Mouse (Mus musculus) liver, postnatal 0 days (tissue): ENCODE data around the gene Pkd1l2. TPM values are rescaled to one million over a fixed set of nuclear protein-coding genes. Genes with fewer than 3 reads are reported as not detected.

Experiments used
- ATAC-seq: fragments of 200-750 bp; cut with Nextera tagmentation; 2 replicates; pipeline ENCODE4 v1.8.0; 2017; ENCODE audit warnings: mild to moderate bottlenecking, moderate library complexity
- DNase-seq: peaks from one replicate; pipeline ENCODE4 v3.0.0-alpha.2; 2016
- H3K27ac ChIP-seq: fragments of 300-500 bp; sonication (generic); 2 replicates; pipeline ENCODE4 v1.5.1; 2014; ENCODE audit warnings: antibody characterized with exemption, moderate library complexity, mild to moderate bottlenecking, low read depth
- H3K27me3 ChIP-seq: fragments of 300-500 bp; sonication (generic); 2 replicates; pipeline ENCODE4 v1.6.1; 2014; ENCODE audit warnings: low read length, control low read depth, mixed read lengths; ENCODE audit not compliant: insufficient read depth
- H3K36me3 ChIP-seq: fragments of 300-500 bp; sonication (generic); replicated peaks from 2 replicates; pipeline ENCODE4 v1.6.1; 2014; ENCODE audit warnings: mild to moderate bottlenecking, control low read depth, low read length, moderate library complexity, mixed read lengths; ENCODE audit not compliant: insufficient read depth
- H3K4me1 ChIP-seq: fragments of 300-500 bp; sonication (generic); 2 replicates; pipeline ENCODE4 v1.6.1; 2014; ENCODE audit warnings: antibody characterized with exemption, mild to moderate bottlenecking, control low read depth; ENCODE audit not compliant: insufficient read depth
- H3K4me2 ChIP-seq: fragments of 300-500 bp; sonication (generic); 2 replicates; pipeline ENCODE4 v1.6.1; 2014; ENCODE audit warnings: low read depth, mild to moderate bottlenecking, low read length, moderate library complexity, mixed read lengths
- H3K4me3 ChIP-seq: fragments of 300-500 bp; sonication (generic); 2 replicates; pipeline ENCODE4 v1.5.1; 2014; ENCODE audit warnings: low read depth, low read length
- H3K9ac ChIP-seq: fragments of 300-500 bp; sonication (generic); replicated peaks from 2 replicates; pipeline ENCODE4 v1.6.1; 2014; ENCODE audit warnings: mild to moderate bottlenecking, moderate library complexity
- H3K9me3 ChIP-seq: fragments of 300-500 bp; sonication (generic); 2 replicates; pipeline ENCODE4 v1.6.1; 2016; ENCODE audit warnings: mild to moderate bottlenecking, control low read depth, low read length, mixed read lengths
- CTCF ChIP-seq: sonication (generic); IDR thresholded peaks from 2 replicates; pipeline ENCODE4 v1.5.1; 2016; ENCODE audit warnings: antibody characterized with exemption, low read depth
- EP300 ChIP-seq: IDR thresholded peaks from 2 replicates; pipeline ENCODE4 v1.6.1; 2016; ENCODE audit warnings: antibody characterized with exemption, low read depth, mild to moderate bottlenecking
- WGBS: fragments of 180-500 bp; shearing (Covaris S2); extraction: QIAGEN DNeasy Blood & Tissue Kit; methylation state at CpG from one replicate; pipeline ENCODE4 v1.1.7; 2014; ENCODE audit not compliant: insufficient replicate concordance; 5-methylcytosine and 5-hydroxymethylcytosine counted together
- polyA plus RNA-seq: library from polyadenylated mRNA; unstranded; fragments of >200 nt; fragmentation: Nextera tagmentation; extraction: Ambion mirVana; gene quantifications from 2 replicates; pipeline ENCODE4 v1.2.1, GENCODE M21; 2015

Pkd1l2 gene
- polyA plus RNA-seq, 1 experiment from 2014 or later: 0.06 TPM

- ATAC-seq (no peak), DNase-seq (no peak)
- no peaks in the 10 kb centered on the region for H3K9me3 ChIP-seq
- no peak overlapping the region for H3K27ac ChIP-seq
- H3K4me2 ChIP-seq: no peak overlapping the region
- TF ChIP-seq CTCF (no peak), EP300 (no peak)
- H3K4me1 ChIP-seq: no peaks in the 10 kb centered on the region
- H3K9ac ChIP-seq: no peak overlapping the region
- H3K4me3 ChIP-seq: no peak overlapping the region
- no peaks in the 10 kb centered on the region for H3K36me3 ChIP-seq
- H3K27me3 ChIP-seq: no peaks in the 10 kb centered on the region
- WGBS: 56% methylated on average over 6 of the region's 6 CpGs
Measured at GRCm38 (mm10) chr8:117031476-117031875, 50.8 kb downstream of the Pkd1l2 start.

GRCm38 (mm10) chr8:117028686-117029085, 53.6 kb downstream of the Pkd1l2 start:
- 92% methylated on average over 10 of the region's 10 CpGs for WGBS
- no peak overlapping the region for H3K4me2 ChIP-seq
- ATAC-seq (no peak), DNase-seq (no peak)
- no peak overlapping the region for H3K4me3 ChIP-seq
- TF ChIP-seq CTCF: no peak
- TF ChIP-seq EP300: no peak
- H3K27ac ChIP-seq: no peak overlapping the region
- H3K27me3 ChIP-seq: no peaks in the 10 kb centered on the region
- no peaks in the 10 kb centered on the region for H3K4me1 ChIP-seq
- H3K9me3 ChIP-seq: no peaks in the 10 kb centered on the region
- H3K9ac ChIP-seq: no peak overlapping the region
- H3K36me3 ChIP-seq: no peaks in the 10 kb centered on the region

GRCm38 (mm10) chr8:117027601-117028000, 54.6 kb downstream of the Pkd1l2 start:
- H3K9ac ChIP-seq: no peak overlapping the region
- no peaks in the 10 kb centered on the region for H3K27me3 ChIP-seq
- no peak for TF ChIP-seq CTCF
- TF ChIP-seq EP300: no peak
- H3K4me1 ChIP-seq: no peaks in the 10 kb centered on the region
- DNase-seq (no peak), ATAC-seq (no peak)
- H3K9me3 ChIP-seq: no peaks in the 10 kb centered on the region
- no peak overlapping the region for H3K4me2 ChIP-seq
- H3K4me3 ChIP-seq: no peak overlapping the region
- no peak overlapping the region for H3K27ac ChIP-seq
- H3K36me3 ChIP-seq: no peaks in the 10 kb centered on the region
- WGBS: 72% methylated on average over 5 of the region's 5 CpGs

GRCm38 (mm10) chr8:117022297-117022993, 59.8 kb downstream of the Pkd1l2 start:
- TF ChIP-seq EP300: no peak
- peak; percentile 18; the same call in 1 of the 2 replicates for TF ChIP-seq CTCF
- no peak overlapping the region for H3K27ac ChIP-seq
- no peaks in the 10 kb centered on the region for H3K9me3 ChIP-seq
- H3K9ac ChIP-seq: no peak overlapping the region
- H3K27me3 ChIP-seq: no peaks in the 10 kb centered on the region
- H3K4me1 ChIP-seq: no peaks in the 10 kb centered on the region
- DNase-seq: no peak
- no peak for ATAC-seq
- H3K4me3 ChIP-seq: no peak overlapping the region
- H3K36me3 ChIP-seq: no peaks in the 10 kb centered on the region
- 69% methylated on average over 1 of the region's 1 CpGs for WGBS
- no peak overlapping the region for H3K4me2 ChIP-seq

GRCm38 (mm10) chr8:117019323-117020275, 62.6 kb downstream of the Pkd1l2 start:
- Histone ChIP-seq H3K4me3 (no peak overlapping the region), H3K4me1 (no peaks in the 10 kb centered on the region), H3K36me3 (no peaks in the 10 kb centered on the region), H3K9me3 (no peaks in the 10 kb centered on the region), H3K27me3 (0 out of 2 replicates have a peak, but pooled peaks cover 3% of the 10 kb centered on the region), H3K4me2 (no peak overlapping the region), H3K27ac (no peak overlapping the region), H3K9ac (no peak overlapping the region)
- no peak for DNase-seq
- TF ChIP-seq EP300: no peak
- 76% methylated on average over 18 of the region's 18 CpGs for WGBS
- ATAC-seq: no peak

- WGBS: 78% methylated on average over 4 of the region's 4 CpGs
- DNase-seq (no peak), ATAC-seq (no peak)
- Histone ChIP-seq H3K4me1 (no peaks in the 10 kb centered on the region), H3K9ac (no peak overlapping the region), H3K4me3 (no peak overlapping the region), H3K9me3 (no peaks in the 10 kb centered on the region), H3K4me2 (no peak overlapping the region), H3K27ac (no peak overlapping the region), H3K27me3 (0 out of 2 replicates have a peak, but pooled peaks cover 3% of the 10 kb centered on the region), H3K36me3 (no peaks in the 10 kb centered on the region)
- TF ChIP-seq EP300: no peak
- TF ChIP-seq CTCF: no peak
Measured at GRCm38 (mm10) chr8:117017896-117018295, 64.4 kb downstream of the Pkd1l2 start.
